Mouse (Mus musculus): ENCODE results near the gene Ntm.

DNA sequence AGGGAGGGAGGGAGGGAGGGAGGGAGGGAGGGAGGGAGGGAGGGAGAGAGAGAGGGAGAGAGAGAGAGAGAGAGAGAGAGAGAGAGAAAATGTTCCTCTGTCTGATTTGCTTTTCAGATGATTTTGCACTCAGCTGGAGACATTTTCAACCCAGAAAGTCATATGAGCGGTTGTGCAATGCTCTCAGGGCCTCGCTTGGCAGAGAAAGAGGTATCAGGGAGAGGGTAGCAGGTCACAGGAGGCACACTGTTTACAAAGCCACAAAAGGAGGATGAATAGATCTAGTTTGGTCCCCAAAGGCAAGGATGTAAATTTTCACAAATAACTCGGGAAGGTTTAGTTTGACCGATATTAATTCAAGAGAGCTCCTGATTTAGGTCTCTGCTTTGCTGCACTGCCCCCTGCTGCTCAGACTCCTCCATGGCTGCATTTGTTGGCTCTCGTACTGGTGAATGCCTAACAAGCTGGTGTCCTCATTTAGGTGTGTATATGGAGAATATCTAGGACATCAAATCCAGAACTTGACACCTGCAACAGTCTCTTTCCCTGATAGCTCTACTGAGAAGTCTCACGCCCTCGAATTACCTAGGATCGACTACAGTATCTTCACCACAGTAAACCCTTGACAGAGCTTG is 377.1 kb downstream of the Ntm start:
- TF ChIP-seq ETS1 (IDR thresholded peaks at IDR 0.05; ENCODE audit: low read depth, low read length), result no peak
- no peak for TF ChIP-seq EP300 (IDR thresholded peaks at IDR 0.05; ENCODE audit: low read depth in 1 of 2, low read length in 2 of 2)
- TF ChIP-seq NRF1 (IDR thresholded peaks at IDR 0.05; ENCODE audit: insufficient read depth, low read depth, low read length, poor library complexity, severe bottlenecking), result no peak
- TF ChIP-seq CTCF (IDR thresholded peaks at IDR 0.05 in 2 of 3, conservative IDR thresholded peaks at IDR 0.05 in 1 of 3; ENCODE audit: control insufficient read depth in 1 of 3, insufficient read depth in 1 of 3, low read depth in 2 of 3, low read length in 3 of 3, poor library complexity in 1 of 3, severe bottlenecking in 1 of 3), result no peak
- no peak for TF ChIP-seq TAL1 (IDR thresholded peaks at IDR 0.05; ENCODE audit: low read length)

Measured in MEL (cell line).